Mouse (Mus musculus): Measurements from ENCODE around the gene Kcne1l.
A peak's percentile ranks its signal among the peaks of the same experiment; 100 is the strongest.

Kcne1l gene

GRCm38 (mm10) chrX:142305869-142306581 is at the start of gene Kcne1l:
Gene Kcne1l (minus strand): TSS chrX:142306294.
- peak; percentile 17 to 49 for DNase-seq (ENCODE audit: low spot score in 2 of 2)

GRCm38 (mm10) chrX:142336207-142336606 is 30.1 kb upstream of the Kcne1l start:
- no peak for DNase-seq (ENCODE audit: low spot score in 2 of 2)

- no peak for DNase-seq (ENCODE audit: low spot score in 2 of 2)
Measured at GRCm38 (mm10) chrX:142335502-142335901, 29.4 kb upstream of the Kcne1l start.

GRCm38 (mm10) chrX:142325760-142326159 is 19.7 kb upstream of the Kcne1l start:
- no peak for DNase-seq (ENCODE audit: low spot score in 2 of 2)

- DNase-seq (ENCODE audit: low spot score in 2 of 2) = no peak
Measured at GRCm38 (mm10) chrX:142316106-142316505, 10.0 kb upstream of the Kcne1l start.

- no peak for DNase-seq (ENCODE audit: low spot score in 2 of 2)
Measured at GRCm38 (mm10) chrX:142315270-142315669, 9.2 kb upstream of the Kcne1l start.

GRCm38 (mm10) chrX:142314307-142315024 is 8.4 kb upstream of the Kcne1l start:
- DNase-seq (ENCODE audit: low spot score in 2 of 2) = peak; percentile 43 to 77

- DNase-seq (ENCODE audit: low spot score in 2 of 2) = peak in 1 of 2 experiments; percentile 21
Measured at GRCm38 (mm10) chrX:142310431-142310830, 4.3 kb upstream of the Kcne1l start.

GRCm38 (mm10) chrX:142305010-142305868 is 855 bp downstream of the Kcne1l start:
- peak in 1 of 2 experiments; percentile 49 for DNase-seq (ENCODE audit: low spot score in 2 of 2)

- no peak for DNase-seq (ENCODE audit: low spot score in 2 of 2)
Measured at GRCm38 (mm10) chrX:142304592-142304991, 1.5 kb downstream of the Kcne1l start.

- no peak for DNase-seq (ENCODE audit: low spot score in 2 of 2)
Measured at GRCm38 (mm10) chrX:142303456-142303855, 2.6 kb downstream of the Kcne1l start.

- no peak for DNase-seq (ENCODE audit: low spot score in 2 of 2)
Measured at GRCm38 (mm10) chrX:142285905-142286304, 20.2 kb downstream of the Kcne1l start.

GRCm38 (mm10) chrX:142276573-142276972 is 29.5 kb downstream of the Kcne1l start:
- no peak for DNase-seq (ENCODE audit: low spot score in 2 of 2)

GRCm38 (mm10) chrX:142276031-142276430 is 30.1 kb downstream of the Kcne1l start:
- DNase-seq (ENCODE audit: low spot score in 2 of 2) = no peak
